Mouse (Mus musculus) forebrain, embryonic 16.5 days (tissue): ENCODE results near the gene Capn12. TPM values are rescaled to one million over a fixed set of nuclear protein-coding genes. Genes with fewer than 3 reads are reported as not detected.
"Not testable (repeated sequence)": the region's sequence is repeated elsewhere in the genome, so short reads cannot be mapped to it uniquely, and the experiment has no call there.

Experiments used
- ATAC-seq: fragments of 200-750 bp; cut with Nextera tagmentation; 2 replicates; pipeline ENCODE4 v1.8.0; 2017; ENCODE audit warnings: mild to moderate bottlenecking, moderate library complexity
- H3K27ac ChIP-seq: fragments of 300-500 bp; sonication (generic); 2 replicates; pipeline ENCODE4 v1.5.1; 2014; ENCODE audit warnings: low read length, control low read depth
- H3K27me3 ChIP-seq: fragments of 300-500 bp; sonication (generic); replicated peaks from 2 replicates; pipeline ENCODE4 v1.6.1; 2014; ENCODE audit warnings: low read length; ENCODE audit not compliant: control insufficient read depth, insufficient read depth
- H3K36me3 ChIP-seq: fragments of 300-500 bp; sonication (generic); 2 replicates; pipeline ENCODE4 v1.6.1; 2014; ENCODE audit not compliant: control insufficient read depth, insufficient read depth
- H3K4me1 ChIP-seq: fragments of 300-500 bp; sonication (generic); replicated peaks from 2 replicates; pipeline ENCODE4 v1.6.1; 2014; ENCODE audit warnings: low read length; ENCODE audit not compliant: control insufficient read depth, insufficient read depth
- H3K4me2 ChIP-seq: fragments of 300-500 bp; sonication (generic); 2 replicates; pipeline ENCODE4 v1.6.1; 2014; ENCODE audit warnings: mild to moderate bottlenecking, low read length, control low read depth
- H3K4me3 ChIP-seq: fragments of 300-500 bp; sonication (generic); replicated peaks from 2 replicates; pipeline ENCODE4 v1.5.1; 2014; ENCODE audit warnings: mild to moderate bottlenecking, low read length, control low read depth
- H3K9ac ChIP-seq: fragments of 300-500 bp; sonication (generic); replicated peaks from 2 replicates; pipeline ENCODE4 v1.6.1; 2014; ENCODE audit warnings: low read depth, low read length, control low read depth
- H3K9me3 ChIP-seq: fragments of 300-500 bp; sonication (generic); 2 replicates; pipeline ENCODE4 v1.6.1; 2016; ENCODE audit warnings: low read length; ENCODE audit not compliant: control insufficient read depth
- WGBS: fragments of 180-500 bp; shearing (Covaris S2); extraction: QIAGEN DNeasy Blood & Tissue Kit; methylation state at CpG from one replicate; pipeline ENCODE4 v1.1.7; 2014; 5-methylcytosine and 5-hydroxymethylcytosine counted together
- polyA plus RNA-seq: library from polyadenylated mRNA; unstranded; fragments of >200 nt; fragmentation: Nextera tagmentation; extraction: Ambion mirVana; gene quantifications from 2 replicates; pipeline ENCODE4 v1.2.1, GENCODE M21; 2015

The Capn12 gene
- polyA plus RNA-seq, 1 experiment from 2014 or later: 0.81 TPM

GRCm38 (mm10) chr7:28860898-28861297, 20.3 kb upstream of the Capn12 start:
- H3K4me3 ChIP-seq: no peak overlapping the region

GRCm38 (mm10) chr7:28862817-28863499, 18.3 kb upstream of the Capn12 start:
- Histone ChIP-seq H3K4me2 (no peak overlapping the region), H3K27me3 (no peaks in the 10 kb centered on the region), H3K27ac (no peak overlapping the region), H3K4me1 (peaks cover 6% of the 10 kb centered on the region; the same call in 1 of the 2 replicates), H3K9ac (no peak overlapping the region), H3K9me3 (peaks cover 3% of the 10 kb centered on the region), H3K36me3 (no peaks in the 10 kb centered on the region), H3K4me3 (no peak overlapping the region)
- WGBS: 86% methylated on average over 15 of the region's 15 CpGs
- ATAC-seq: no peak

More at GRCm38 (mm10) chr7:28860898-28861297, 20.3 kb upstream of the Capn12 start:
- Histone ChIP-seq H3K4me2 (no peak overlapping the region), H3K36me3 (no peaks in the 10 kb centered on the region), H3K4me1 (peaks cover 6% of the 10 kb centered on the region; the same call in 1 of the 2 replicates), H3K27ac (no peak overlapping the region), H3K9ac (no peak overlapping the region), H3K27me3 (no peaks in the 10 kb centered on the region), H3K9me3 (peaks cover 3% of the 10 kb centered on the region)
- ATAC-seq: no peak
- 90% methylated on average over 6 of the region's 6 CpGs for WGBS

- peaks cover 3% of the 10 kb centered on the region for H3K9me3 ChIP-seq
- H3K4me3 ChIP-seq: no peak within 1 kb of the TSS
- no peak within 1 kb of the TSS for H3K27ac ChIP-seq
- peaks cover 6% of the 10 kb centered on the region; the same call in 1 of the 2 replicates for H3K4me1 ChIP-seq
- H3K36me3 ChIP-seq: no peaks in the 10 kb centered on the region
- 87% methylated on average over 6 of the region's 6 CpGs for WGBS
- no peak for ATAC-seq
- no peak within 1 kb of the TSS; the same call in 1 of the 2 replicates for H3K9ac ChIP-seq
- no peak within 1 kb of the TSS for H3K4me2 ChIP-seq
- no peaks in the 10 kb centered on the region for H3K27me3 ChIP-seq
Measured at GRCm38 (mm10) chr7:28863540-28863939, 17.7 kb upstream of the Capn12 start, which contains the start of gene Lgals7. Gene Lgals7 (plus strand): TSS chr7:28863853.

- no peaks in the 10 kb centered on the region for H3K36me3 ChIP-seq
- H3K4me1 ChIP-seq: peaks cover 6% of the 10 kb centered on the region; the same call in 1 of the 2 replicates
- no peaks in the 10 kb centered on the region for H3K27me3 ChIP-seq
- 29% methylated on average over 9 of the region's 9 CpGs for WGBS
- ATAC-seq: no peak
- H3K27ac ChIP-seq: no peak overlapping the region
- no peak overlapping the region for H3K4me3 ChIP-seq
- H3K9me3 ChIP-seq: peaks cover 3% of the 10 kb centered on the region
- H3K9ac ChIP-seq: no peak overlapping the region; the same call in 1 of the 2 replicates
- no peak overlapping the region for H3K4me2 ChIP-seq
Measured at GRCm38 (mm10) chr7:28864288-28864750, 16.9 kb upstream of the Capn12 start.

- Histone ChIP-seq H3K27ac (no peak overlapping the region), H3K4me3 (peak overlapping the region; percentile 28), H3K36me3 (no peaks in the 10 kb centered on the region), H3K4me1 (peaks cover 6% of the 10 kb centered on the region; the same call in 1 of the 2 replicates), H3K27me3 (no peaks in the 10 kb centered on the region), H3K9me3 (peaks cover 2% of the 10 kb centered on the region), H3K4me2 (peak overlapping the region; percentile 46), H3K9ac (peak overlapping the region; percentile 38; the same call in 1 of the 2 replicates)
- 48% methylated on average over 33 of the region's 33 CpGs for WGBS
- peak; percentile 72 for ATAC-seq
Measured at GRCm38 (mm10) chr7:28865481-28866300, 15.5 kb upstream of the Capn12 start.

- 92% methylated on average over 28 of the region's 28 CpGs for WGBS
- no peak for ATAC-seq
- H3K9me3 ChIP-seq: no peaks in the 10 kb centered on the region
- H3K36me3 ChIP-seq: no peaks in the 10 kb centered on the region
- no peak overlapping the region for H3K4me2 ChIP-seq
- no peaks in the 10 kb centered on the region for H3K27me3 ChIP-seq
- H3K27ac ChIP-seq: no peak overlapping the region
- H3K9ac ChIP-seq: no peak overlapping the region
- H3K4me3 ChIP-seq: no peak overlapping the region
- peaks cover 6% of the 10 kb centered on the region; the same call in 1 of the 2 replicates for H3K4me1 ChIP-seq
Measured at GRCm38 (mm10) chr7:28866769-28867507, 14.3 kb upstream of the Capn12 start.

GRCm38 (mm10) chr7:28867508-28868340, 13.5 kb upstream of the Capn12 start:
- not testable (repeated sequence) for H3K36me3 ChIP-seq, H3K4me3 ChIP-seq, H3K27ac ChIP-seq, ATAC-seq, H3K4me1 ChIP-seq, H3K9me3 ChIP-seq, H3K9ac ChIP-seq, H3K27me3 ChIP-seq, H3K4me2 ChIP-seq
- 30% methylated on average over 23 of the region's 23 CpGs for WGBS

GRCm38 (mm10) chr7:28870901-28871664, 10.1 kb upstream of the Capn12 start:
- no peak for ATAC-seq
- no peak overlapping the region for H3K9ac ChIP-seq
- H3K9me3 ChIP-seq: no peaks in the 10 kb centered on the region
- H3K4me3 ChIP-seq: no peak overlapping the region
- H3K27ac ChIP-seq: no peak overlapping the region
- no peaks in the 10 kb centered on the region for H3K4me1 ChIP-seq
- H3K36me3 ChIP-seq: no peaks in the 10 kb centered on the region
- H3K27me3 ChIP-seq: no peaks in the 10 kb centered on the region
- H3K4me2 ChIP-seq: no peak overlapping the region
- WGBS: 89% methylated on average over 24 of the region's 24 CpGs
